Mouse (Mus musculus) small intestine, adult 2 months (tissue): ENCODE data around the gene Cpm. TPM values are rescaled to one million over a fixed set of nuclear protein-coding genes. Genes with fewer than 3 reads are reported as not detected.

ENCODE experiments used
- H3K27ac ChIP-seq: fragments of 200-500 bp; 2 replicates; pipeline ENCODE4 v1.5.1; 2012; ENCODE audit warnings: low read depth, low read length, control low read depth, inconsistent platforms; ENCODE audit not compliant: insufficient read depth
- H3K27me3 ChIP-seq: fragments of 200-500 bp; 2 replicates; pipeline ENCODE4 v1.6.1; 2012; ENCODE audit warnings: mild to moderate bottlenecking, moderate library complexity, low read length, inconsistent platforms; ENCODE audit not compliant: control insufficient read depth, insufficient read depth
- H3K36me3 ChIP-seq: fragments of 200-500 bp; 2 replicates; pipeline ENCODE4 v1.6.1; 2012; ENCODE audit warnings: mild to moderate bottlenecking, low read length, control low read depth, inconsistent platforms; ENCODE audit not compliant: control insufficient read depth, insufficient read depth
- H3K4me1 ChIP-seq: fragments of 200-500 bp; 2 replicates; pipeline ENCODE4 v1.6.1; 2012; ENCODE audit warnings: low read length, inconsistent platforms, mixed read lengths; ENCODE audit not compliant: control insufficient read depth, insufficient read depth, insufficient read length
- H3K4me3 ChIP-seq: fragments of 200-500 bp; 2 replicates; pipeline ENCODE4 v1.5.1; 2012; ENCODE audit warnings: low read depth, mild to moderate bottlenecking, control low read depth, inconsistent platforms, low read length, moderate library complexity
- CTCF ChIP-seq: fragments of 200-500 bp; IDR thresholded peaks from 2 replicates; pipeline ENCODE4 v1.5.1; 2012; ENCODE audit warnings: low read depth, mild to moderate bottlenecking, control low read depth, inconsistent platforms, low read length, moderate library complexity, mixed read lengths; ENCODE audit not compliant: insufficient replicate concordance, insufficient read length; ENCODE audit errors: extremely low read depth
- POLR2A ChIP-seq: fragments of 200-500 bp; IDR thresholded peaks from 2 replicates; pipeline ENCODE4 v1.6.1; 2012; ENCODE audit warnings: low read depth, mild to moderate bottlenecking, control low read depth, inconsistent platforms, low read length, moderate library complexity
- WGBS: fragments of 180-500 bp; shearing (Covaris S2); methylation state at CpG from one replicate; pipeline ENCODE4 v1.1.7; 2018; 5-methylcytosine and 5-hydroxymethylcytosine counted together
- polyA plus RNA-seq: library from polyadenylated mRNA; depleted of rRNA; stranded (reverse); fragments of >200 nt; gene quantifications from 2 replicates; pipeline ENCODE4 v1.2.3, GENCODE M21; 2012

Gene Cpm
- polyA plus RNA-seq, 1 experiment, result 13.8 TPM

GRCm38 (mm10) chr10:117716686-117717085, 87.4 kb downstream of the Cpm start:
- 81% methylated on average over 3 of the region's 3 CpGs for WGBS
- H3K27ac ChIP-seq, result no peak overlapping the region
- no peaks in the 10 kb centered on the region for H3K36me3 ChIP-seq
- no peak overlapping the region for H3K4me3 ChIP-seq
- TF ChIP-seq POLR2A (no peak), CTCF (no peak)
- H3K27me3 ChIP-seq, result no peaks in the 10 kb centered on the region
- H3K4me1 ChIP-seq, result peaks cover 11% of the 10 kb centered on the region

- H3K4me3 ChIP-seq, result no peak overlapping the region
- 12% methylated on average over 4 of the region's 4 CpGs for WGBS
- no peaks in the 10 kb centered on the region for H3K27me3 ChIP-seq
- TF ChIP-seq CTCF (no peak), POLR2A (no peak)
- no peak overlapping the region for H3K27ac ChIP-seq
- H3K36me3 ChIP-seq, result no peaks in the 10 kb centered on the region
- peaks cover 8% of the 10 kb centered on the region for H3K4me1 ChIP-seq
Observed at GRCm38 (mm10) chr10:117717583-117717982, 88.3 kb downstream of the Cpm start.

GRCm38 (mm10) chr10:117718161-117719119, 89.1 kb downstream of the Cpm start:
- Histone ChIP-seq H3K4me1 (peaks cover 8% of the 10 kb centered on the region), H3K4me3 (no peak overlapping the region), H3K36me3 (no peaks in the 10 kb centered on the region), H3K27ac (peak overlapping the region; percentile 45; the same call in 1 of the 2 replicates), H3K27me3 (no peaks in the 10 kb centered on the region)
- TF ChIP-seq CTCF, result no peak
- 40% methylated on average over 19 of the region's 19 CpGs for WGBS

- TF ChIP-seq POLR2A, result no peak
- no peak for TF ChIP-seq CTCF
- H3K36me3 ChIP-seq, result no peaks in the 10 kb centered on the region
- H3K4me1 ChIP-seq, result no peaks in the 10 kb centered on the region
- H3K4me3 ChIP-seq, result no peak overlapping the region
- H3K27me3 ChIP-seq, result no peaks in the 10 kb centered on the region
- H3K27ac ChIP-seq, result no peak overlapping the region
- WGBS, result 80% methylated on average over 5 of the region's 5 CpGs
Observed at GRCm38 (mm10) chr10:117724136-117724718, 94.9 kb downstream of the Cpm start.

GRCm38 (mm10) chr10:117724804-117725361, 95.6 kb downstream of the Cpm start:
- H3K27ac ChIP-seq, result no peak overlapping the region
- H3K4me3 ChIP-seq, result no peak overlapping the region
- WGBS, result 92% methylated on average over 3 of the region's 3 CpGs
- TF ChIP-seq CTCF (no peak), POLR2A (no peak)
- H3K36me3 ChIP-seq, result no peaks in the 10 kb centered on the region
- no peaks in the 10 kb centered on the region for H3K27me3 ChIP-seq
- no peaks in the 10 kb centered on the region for H3K4me1 ChIP-seq

DNA sequence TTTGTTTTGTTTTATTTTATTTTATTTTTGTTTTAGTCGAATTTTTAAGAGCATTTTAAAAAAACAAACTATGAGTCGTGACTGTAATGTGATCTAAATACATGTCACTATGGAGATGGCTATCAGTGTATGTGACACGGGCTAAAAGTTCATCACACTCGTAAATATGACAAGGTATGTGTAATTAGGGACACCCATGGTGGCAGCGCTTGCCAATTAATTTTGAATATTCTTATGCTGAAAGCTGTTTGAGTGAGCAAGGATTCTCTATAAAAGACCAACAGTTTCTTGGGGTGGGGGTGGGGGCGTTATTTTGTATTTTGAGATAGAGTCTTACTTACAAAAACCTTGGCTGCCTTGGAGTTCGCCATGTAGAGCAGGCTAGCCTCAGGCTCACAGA, 96.4 kb downstream of the Cpm start:
- Histone ChIP-seq H3K36me3 (no peaks in the 10 kb centered on the region), H3K4me3 (no peak overlapping the region), H3K27ac (no peak overlapping the region), H3K4me1 (no peaks in the 10 kb centered on the region), H3K27me3 (no peaks in the 10 kb centered on the region)
- TF ChIP-seq POLR2A, result no peak
- TF ChIP-seq CTCF, result no peak
- 67% methylated on average over 7 of the region's 7 CpGs for WGBS

DNA sequence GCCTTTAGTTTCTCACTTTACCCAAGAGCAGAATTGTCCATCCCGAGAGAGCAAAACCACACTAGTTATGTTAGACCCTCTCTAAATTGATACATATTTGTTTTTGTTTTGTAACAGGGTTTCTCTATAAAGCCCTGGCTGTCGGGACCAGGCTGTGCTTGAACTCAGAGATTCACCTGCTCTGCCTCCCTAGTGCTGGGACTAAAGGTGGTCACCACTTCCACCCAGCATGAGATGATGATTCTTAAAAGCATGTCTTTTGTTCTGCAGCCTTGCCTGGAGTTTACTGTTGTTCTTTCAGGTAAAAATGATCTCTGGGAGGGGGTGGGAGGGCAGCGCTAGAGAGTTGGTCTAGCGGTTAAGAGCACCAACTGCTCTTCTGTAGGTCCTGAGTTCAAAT, 97.0 kb downstream of the Cpm start:
- Histone ChIP-seq H3K27ac (no peak overlapping the region), H3K27me3 (no peaks in the 10 kb centered on the region), H3K36me3 (no peaks in the 10 kb centered on the region), H3K4me3 (no peak overlapping the region), H3K4me1 (peaks cover under 1% of the 10 kb centered on the region; the same call in 1 of the 2 replicates)
- TF ChIP-seq POLR2A (no peak), CTCF (no peak)
- WGBS, result 88% methylated on average over 4 of the region's 4 CpGs
